Mouse (Mus musculus): Measurements from ENCODE around the gene Kcnj2.

The Kcnj2 gene

DNA sequence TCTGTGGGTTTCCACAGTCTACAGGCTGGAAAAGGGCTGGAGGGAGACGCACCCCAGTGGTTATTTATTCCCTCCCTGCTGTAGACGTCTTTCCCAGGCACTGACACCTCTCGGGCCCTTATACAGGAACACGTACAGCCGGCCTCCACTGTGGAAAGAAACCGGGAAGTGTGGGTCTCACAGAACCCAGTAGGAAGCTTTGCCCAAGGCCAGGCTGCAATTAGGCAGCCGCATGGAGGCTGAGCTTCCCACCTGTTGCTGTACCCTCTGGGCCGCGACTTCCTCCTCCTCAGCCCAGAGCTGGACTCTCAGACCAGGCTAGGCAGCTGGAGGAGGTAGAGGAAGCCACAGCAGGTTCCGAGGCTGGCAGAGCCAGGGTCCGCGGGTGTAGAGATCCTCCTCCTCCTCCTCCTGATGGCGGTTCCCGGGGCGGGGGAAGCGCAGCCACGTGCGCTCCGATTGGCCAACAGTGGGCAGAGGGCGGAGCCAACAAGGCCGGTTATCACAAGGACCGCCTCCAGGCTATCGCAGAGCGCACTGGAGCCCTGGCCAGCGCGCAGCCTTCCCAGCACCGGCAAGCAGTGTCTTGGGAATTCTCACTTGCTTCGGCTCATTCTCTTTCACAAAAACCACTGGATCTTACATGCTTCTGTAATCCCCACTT is at the start of gene Kcnj2:
Gene Kcnj2, plus strand, starts transcription at position 530 of the 664 bp plus-strand sequence.
- DNase-seq = peak; percentile 92 to 96

GRCm38 (mm10) chr11:111016206-111016605 is 49.8 kb upstream of the Kcnj2 start:
- no peak for DNase-seq

- no peak for DNase-seq
Measured at GRCm38 (mm10) chr11:111020211-111020610, 45.8 kb upstream of the Kcnj2 start.

GRCm38 (mm10) chr11:111022681-111023281 is 43.2 kb upstream of the Kcnj2 start:
- DNase-seq = no peak

- DNase-seq = peak in 1 of 2 experiments; percentile 42
Measured at GRCm38 (mm10) chr11:111042175-111042574, 23.8 kb upstream of the Kcnj2 start.

DNA sequence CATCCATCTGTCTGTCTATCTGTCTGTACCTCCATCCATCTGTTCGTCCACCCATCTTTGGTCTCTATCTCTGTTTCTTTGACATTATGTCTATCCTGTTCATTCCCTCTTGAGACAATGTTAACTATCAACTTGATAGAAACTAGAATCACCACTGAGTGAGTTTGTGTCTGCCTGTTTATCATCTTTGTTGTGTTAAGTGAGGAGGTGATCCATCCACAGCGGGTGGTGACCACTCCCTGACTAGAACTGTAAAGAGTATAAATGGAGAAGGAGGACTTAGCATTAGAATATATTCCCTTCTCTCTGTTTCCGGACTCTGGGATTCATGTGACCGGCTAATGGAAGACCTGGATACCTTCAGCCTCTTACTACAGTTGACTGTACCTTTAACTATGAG is 22.7 kb upstream of the Kcnj2 start:
- DNase-seq = no peak

DNA sequence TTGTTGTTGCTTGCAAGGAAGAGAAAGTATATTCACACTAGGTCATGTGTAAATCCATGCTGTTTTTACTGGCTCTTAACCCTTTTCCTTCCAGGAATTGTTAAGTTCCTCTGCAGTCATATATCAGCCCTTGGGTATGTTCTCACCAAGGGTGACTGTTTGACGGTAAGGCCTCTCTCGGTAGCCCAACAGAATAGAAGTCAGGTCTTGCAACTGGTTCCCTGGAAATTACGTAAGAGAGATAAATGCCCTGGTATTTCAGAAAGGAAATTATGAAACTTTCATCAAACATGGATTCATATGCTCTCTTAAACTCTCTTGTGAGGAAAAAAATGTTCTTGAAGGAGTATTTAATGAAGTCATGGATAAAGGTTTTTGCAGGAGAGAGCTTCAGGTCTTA is 11.7 kb upstream of the Kcnj2 start:
- DNase-seq = no peak

GRCm38 (mm10) chr11:111054854-111055822 is 10.8 kb upstream of the Kcnj2 start:
- DNase-seq = no peak

DNA sequence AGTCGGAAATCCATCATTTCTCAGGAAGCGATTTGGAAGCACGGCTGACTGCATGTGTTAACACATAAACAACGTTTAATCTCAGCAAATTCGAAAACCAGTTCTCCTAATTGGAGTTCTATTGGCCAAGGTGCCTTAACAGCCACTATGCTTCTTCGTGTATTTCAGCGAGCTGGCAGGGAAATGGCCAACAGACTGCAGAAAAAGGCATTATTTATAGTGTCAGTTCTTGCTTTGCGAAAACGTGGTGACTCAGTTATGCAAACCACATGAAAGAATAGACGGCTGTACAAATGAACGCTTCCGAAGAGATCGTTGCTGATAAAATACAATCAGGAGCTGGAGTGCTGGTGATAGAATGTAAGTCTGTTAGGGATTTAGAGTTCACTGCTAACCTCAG is 9.9 kb upstream of the Kcnj2 start:
- DNase-seq = no peak

GRCm38 (mm10) chr11:111057435-111057834 is 8.5 kb upstream of the Kcnj2 start:
- DNase-seq = no peak

- DNase-seq = no peak
Measured at GRCm38 (mm10) chr11:111059440-111059839, 6.5 kb upstream of the Kcnj2 start.

DNA sequence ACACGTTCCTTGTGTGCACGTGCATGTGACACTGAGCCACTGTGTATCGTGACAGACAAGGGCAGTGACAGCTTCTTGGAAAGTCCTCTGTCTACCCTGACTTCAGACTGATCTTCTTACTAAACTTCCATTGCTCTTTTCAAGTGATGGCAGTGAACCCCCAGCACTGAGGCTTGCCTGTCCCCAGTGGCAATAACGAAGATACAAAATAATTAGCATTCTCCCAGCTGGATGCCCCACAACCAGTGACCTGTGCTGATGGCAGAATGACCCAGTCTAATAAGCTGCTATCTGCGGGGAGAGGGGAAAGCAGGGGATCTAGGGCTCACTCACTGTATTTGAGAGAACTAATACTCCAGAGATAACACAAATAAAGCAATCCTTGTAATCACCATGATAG is 5.7 kb upstream of the Kcnj2 start:
- no peak for DNase-seq

DNA sequence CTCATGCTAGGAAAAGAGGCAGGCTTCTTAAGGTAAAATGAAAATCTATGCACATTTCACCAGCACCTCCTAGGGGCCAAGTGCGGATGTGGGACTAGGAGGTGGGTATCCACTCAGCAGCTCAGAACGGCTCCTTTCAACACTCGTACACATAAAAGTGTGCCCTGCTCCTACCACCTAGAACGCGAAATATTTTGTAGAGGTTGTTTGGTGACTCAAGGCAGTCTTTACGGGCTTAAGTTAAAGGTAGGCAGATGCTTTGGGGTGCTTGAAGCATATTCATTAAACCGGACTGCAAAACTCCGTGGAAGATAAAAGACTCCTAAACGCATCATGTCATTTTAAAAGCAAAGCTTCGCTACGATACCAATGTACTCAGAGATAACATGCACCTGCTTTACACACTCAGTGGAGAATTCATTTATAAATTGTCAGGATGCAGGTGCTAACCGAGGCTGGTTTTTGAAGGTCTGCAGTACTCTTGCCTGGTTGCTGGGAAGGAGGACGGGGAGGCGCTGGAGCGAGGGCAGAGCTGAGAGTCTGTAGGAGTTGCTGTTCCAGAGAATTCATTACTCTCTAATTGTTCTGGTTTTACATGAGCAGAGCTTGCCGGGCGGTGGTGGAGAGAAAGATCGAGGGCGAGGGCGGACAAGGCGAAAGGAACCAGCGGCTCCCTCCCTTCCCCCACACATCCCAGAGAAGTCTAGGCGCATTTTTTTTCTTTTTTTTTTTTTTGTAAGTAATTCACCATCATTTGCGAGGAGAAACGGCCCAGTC is 1.0 kb upstream of the Kcnj2 start:
- DNase-seq = peak; percentile 37 to 59

DNA sequence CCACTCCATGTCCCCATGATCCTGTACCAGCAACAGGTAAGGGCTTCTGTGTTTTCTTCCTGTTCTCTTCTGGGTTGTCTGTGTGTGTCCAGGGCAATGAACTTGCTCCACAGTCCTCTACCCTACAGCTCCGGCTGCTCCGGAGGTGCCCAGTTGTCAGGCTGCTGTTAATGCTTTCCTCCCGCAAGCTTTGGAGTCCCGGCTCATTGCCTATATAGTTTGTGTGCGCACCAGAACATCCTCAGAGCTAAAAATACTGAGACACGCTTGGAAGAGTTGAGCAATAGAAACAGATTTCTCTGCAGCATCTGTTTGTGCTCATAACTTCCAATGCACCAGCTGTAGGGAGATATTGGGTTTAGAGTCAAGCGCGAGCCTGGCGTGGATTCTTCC is 331 bp downstream of the Kcnj2 start:
- DNase-seq = no peak

GRCm38 (mm10) chr11:111067787-111068186 is 1.8 kb downstream of the Kcnj2 start:
- no peak for DNase-seq

- DNase-seq = no peak
Measured at GRCm38 (mm10) chr11:111070460-111070859, 4.5 kb downstream of the Kcnj2 start.

GRCm38 (mm10) chr11:111074131-111074530 is 8.2 kb downstream of the Kcnj2 start:
- no peak for DNase-seq

GRCm38 (mm10) chr11:111078107-111078506 is 12.1 kb downstream of the Kcnj2 start:
- no peak for DNase-seq

- DNase-seq = no peak
Measured at GRCm38 (mm10) chr11:111083009-111083408, 17.0 kb downstream of the Kcnj2 start.

DNA sequence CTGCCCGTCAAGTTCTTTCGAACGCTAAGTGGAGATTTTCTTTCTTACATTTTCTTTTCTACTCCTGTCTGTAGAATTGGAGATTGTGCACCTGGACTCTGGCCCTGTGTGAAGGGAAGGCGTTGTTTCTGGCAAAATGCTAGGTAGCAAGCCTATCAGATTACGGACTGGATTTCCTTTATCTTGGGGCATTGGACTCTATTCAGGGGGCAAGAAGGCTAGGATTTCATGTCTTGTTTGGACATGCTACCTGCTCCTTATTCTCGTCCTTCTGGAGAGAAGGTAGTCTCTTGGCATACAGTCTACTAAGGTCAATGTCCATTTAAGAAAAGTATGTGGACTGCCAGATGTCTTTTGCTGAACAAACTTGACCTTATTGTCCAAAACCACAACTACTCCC is 21.0 kb downstream of the Kcnj2 start:
- peak; percentile 16 to 48 for DNase-seq

- no peak for DNase-seq
Measured at GRCm38 (mm10) chr11:111088226-111088625, 22.3 kb downstream of the Kcnj2 start.

- no peak for DNase-seq
Measured at GRCm38 (mm10) chr11:111088812-111089211, 22.8 kb downstream of the Kcnj2 start.

- no peak for DNase-seq
Measured at GRCm38 (mm10) chr11:111091117-111091516, 25.2 kb downstream of the Kcnj2 start.
